Mouse (Mus musculus) monocyte, adult 2 months (primary cell): ENCODE data around the gene Armc7.

Experiments
- DNase-seq, 2 experiments: peaks; one replicate each; pipeline ENCODE4 v3.0.0; 2022; ENCODE audit warnings: low spot score in 2 of 2, low read depth in 1 of 2

The Armc7 gene

DNA sequence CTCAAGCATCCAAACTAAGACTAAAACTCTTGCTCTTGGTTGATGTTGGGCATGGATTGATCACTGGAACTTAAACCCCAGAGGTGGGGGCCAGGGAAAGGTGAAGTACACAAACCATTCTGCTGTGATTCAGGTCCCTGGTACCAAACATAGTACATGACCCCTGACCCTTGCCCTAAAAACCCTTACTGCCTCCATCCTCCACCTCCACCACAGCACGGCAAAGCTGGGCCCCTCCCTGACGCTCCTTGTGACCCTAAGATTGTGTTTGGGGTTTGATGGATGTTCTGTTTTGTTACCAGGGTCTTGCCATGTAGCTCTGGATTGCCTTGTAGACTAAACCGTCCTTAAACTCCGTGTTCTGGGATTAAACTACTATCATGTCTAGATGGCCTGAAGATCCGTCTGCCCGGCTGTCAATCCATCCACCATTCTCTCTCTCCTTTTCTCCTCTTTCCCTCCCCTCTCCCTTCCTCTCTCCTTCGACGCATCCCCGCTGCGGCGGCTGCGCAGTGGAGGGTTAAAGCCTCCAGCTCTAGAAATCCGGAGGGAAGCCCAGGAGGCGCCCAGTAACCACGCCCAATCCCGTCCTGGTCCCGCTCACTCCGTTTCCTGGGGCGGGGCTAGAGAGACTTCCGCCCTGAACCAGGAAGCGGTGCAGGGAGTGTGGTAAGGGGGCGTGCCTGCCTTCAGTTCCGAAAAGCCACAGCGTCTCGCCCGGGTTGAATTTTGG is at the start of gene Armc7:
TSS of gene Armc7 (plus strand) at position 643 of the 733 bp plus-strand sequence.
- peak; percentile 83 to 86 for DNase-seq

DNA sequence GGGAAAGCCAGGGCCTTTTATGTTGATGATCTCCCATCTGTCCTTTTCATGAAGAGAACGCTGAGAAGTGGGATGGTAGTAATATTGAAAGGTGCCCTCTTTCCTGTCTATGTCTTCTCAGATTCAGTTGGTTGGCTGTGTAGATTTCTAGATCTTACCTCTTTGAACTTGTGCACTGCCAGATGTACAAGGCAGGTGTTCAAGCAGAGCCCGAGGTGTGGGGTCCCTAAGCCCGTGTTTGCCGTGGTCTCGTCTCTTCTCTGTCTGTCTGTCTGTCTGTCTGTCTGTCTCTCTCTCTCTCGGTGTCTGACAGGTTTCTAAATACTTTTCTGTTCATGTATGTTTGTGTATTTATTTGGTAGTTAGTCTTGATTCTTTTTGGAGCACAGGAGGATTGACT is 49.8 kb upstream of the Armc7 start:
- DNase-seq: no peak

DNA sequence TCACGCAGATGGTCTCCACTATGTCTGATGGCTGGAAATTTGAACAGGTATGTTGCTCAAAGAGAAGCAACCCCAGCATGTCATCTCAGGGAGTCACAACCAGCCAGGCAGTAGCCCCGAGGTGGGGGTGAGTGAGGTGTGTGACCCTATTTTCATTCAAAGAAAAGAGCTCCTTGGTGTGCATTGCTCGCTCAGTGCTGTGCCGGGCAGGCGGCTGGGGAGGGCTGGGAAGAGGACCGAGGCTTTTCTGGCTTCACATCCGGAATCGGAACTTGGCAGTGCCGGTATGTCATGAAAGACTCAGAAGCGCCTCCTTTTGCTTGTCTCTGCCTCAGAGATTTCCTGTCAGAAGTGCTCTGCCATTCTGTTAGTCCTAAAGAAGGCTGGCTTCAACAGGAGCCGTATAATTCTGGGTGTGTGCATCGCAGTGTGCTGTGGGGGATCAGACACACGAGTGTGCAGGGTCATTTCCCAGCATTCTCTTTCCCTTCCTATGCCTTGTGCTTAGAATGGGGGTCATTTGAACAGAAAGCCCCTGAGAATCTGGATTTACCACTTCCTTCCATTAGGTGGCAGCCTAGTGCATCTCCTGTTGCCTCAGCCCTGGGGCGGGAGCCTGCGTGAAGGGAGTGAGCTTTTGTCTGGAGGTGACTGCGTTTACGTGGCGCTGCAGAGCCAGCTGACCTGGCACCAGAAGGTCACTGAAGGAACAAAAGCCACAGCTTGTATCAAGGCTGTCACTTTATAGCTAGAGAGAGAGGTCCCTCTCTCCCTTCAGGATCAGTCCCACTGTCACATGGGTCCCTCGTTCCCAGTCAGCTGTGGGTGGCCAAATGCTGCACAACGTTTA is 47.8 kb upstream of the Armc7 start:
- DNase-seq: peak in 1 of 2 experiments; percentile 33

DNA sequence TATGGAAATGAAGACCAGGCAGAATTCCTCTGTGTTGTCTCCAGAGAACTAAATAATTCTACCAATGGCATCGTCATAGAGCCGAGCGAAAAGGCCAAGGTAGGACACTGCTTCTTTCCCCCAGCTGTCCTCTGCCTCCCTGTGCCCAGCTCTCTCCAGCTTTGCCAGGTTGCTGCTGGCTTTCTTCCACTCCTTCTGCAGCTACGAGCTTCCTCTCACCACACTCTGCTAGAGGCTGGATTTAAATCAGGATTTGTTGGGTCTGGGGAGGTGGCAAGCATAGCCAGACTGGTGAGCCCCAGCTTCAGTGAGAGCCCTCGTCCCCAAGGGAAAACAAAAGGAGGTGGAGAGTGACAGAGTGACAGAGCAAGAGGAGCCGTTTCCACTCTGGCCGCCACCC is 46.2 kb upstream of the Armc7 start:
- DNase-seq: no peak

DNA sequence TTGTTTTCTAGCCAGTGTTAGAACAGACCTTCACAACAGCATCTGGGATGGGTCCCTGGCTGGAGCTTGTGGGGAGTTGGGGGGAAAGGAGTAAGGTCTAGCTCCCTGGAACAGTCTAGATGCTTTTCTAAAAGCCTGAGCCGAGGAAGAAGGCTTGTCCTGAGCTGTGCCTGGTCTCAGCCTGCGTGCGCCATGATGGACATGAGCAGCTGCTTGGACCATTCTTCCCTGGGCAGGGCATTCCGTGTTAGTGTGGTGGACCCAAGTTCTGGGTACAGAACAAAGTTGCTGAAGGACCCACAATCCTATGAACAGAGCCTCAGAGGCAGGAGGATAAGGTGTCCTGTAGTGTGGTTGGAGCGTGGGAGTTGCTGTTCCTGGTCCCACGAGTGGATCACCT is 44.9 kb upstream of the Armc7 start:
- no peak for DNase-seq

DNA sequence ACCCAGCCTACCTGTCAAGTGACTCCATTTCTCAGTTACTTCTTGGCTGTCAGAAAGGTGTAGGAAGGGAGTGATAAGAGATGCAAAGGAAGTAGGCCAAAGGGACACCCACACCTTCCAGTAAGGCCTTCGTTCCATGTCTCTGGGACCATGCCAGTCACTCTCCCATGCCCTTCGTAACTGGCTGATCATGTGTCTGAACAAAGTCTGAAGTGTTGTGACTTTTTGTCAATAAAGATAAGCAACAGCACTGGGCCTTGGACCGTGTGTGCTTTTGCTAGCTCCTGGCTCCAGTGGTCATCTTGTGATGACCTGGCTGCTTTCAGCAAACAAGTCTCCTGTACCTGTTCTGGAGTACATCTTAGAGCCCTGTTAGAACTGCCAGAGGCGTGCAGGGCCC is 42.7 kb upstream of the Armc7 start:
- no peak for DNase-seq

DNA sequence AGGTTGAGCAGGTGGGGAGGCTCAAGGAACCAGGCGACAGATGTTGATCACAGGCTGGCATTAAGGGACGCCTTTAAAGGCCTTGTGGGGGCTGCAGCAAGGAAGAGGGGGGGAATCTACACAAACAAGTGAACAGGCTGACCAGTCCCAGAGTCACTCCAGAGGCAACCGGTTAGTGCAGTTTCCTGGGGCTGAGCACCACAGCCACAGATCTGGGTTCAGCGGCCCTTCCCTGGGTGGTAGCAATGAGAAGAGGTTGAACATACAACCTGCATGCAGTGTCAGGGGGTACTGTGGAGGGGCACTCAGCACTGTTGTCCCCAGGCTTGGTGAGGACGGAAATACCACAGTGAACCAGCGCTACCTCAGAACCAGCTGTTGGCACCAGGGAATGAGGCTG is 42.1 kb upstream of the Armc7 start:
- no peak for DNase-seq

DNA sequence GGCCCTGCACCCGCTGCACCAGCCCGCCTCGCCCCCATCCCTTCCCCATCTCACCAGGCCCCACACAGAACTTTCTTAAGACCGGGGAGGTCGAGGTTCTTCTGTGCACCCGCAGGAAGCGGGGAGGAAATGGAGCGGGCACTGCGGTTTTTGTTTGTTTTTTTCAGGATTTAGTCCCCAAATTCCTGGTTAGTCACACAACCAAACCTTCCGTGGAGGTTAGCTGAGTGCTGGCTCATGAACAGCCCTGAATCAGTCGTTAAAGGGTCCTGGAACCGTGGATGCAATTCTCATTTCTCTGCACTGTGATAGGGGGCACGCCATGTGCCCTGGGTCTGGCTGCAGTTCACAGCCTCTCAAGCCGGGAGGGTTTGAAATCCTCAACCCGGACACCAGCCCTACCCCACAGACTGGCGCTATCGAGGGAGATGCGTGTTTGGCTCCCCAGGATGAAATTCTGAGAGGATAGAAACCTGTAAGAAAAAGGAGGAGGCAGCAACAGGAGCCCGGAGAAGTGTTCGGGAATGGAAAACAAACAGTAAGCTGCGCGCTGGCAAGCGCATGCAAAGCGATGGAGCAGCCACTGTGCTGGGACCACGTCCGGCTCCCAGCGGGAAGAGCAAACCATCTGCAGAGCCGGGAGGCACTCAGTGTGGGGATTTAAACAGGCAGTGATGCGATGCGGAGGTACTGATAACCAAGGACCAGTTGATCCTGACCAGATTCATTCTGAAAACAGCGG is 39.7 kb upstream of the Armc7 start:
- no peak for DNase-seq

DNA sequence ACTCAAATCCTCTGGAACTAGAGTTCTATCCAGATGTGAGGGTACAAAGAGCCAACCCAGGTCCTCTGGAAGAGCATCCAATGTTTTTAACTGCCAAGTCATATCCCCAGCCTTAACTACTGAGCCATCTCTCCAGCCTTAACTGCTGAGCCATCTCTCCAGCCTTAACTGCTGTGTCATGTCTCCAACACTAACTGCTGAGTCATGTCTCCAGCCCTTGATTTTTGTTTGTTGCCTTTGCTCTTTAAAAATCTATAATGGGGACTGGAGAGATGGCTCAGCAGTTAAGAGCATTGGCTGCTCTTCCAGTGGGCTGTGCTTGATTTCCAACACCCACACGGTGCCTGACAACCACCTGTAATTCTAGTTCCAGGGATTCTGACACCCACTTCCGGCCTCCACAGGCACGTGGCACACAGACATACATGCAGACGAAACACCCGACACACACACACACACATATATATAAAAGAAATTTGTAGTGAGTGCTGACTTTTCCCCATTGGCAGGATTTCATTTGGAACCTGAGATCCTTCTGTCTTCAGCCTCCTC is 37.8 kb upstream of the Armc7 start:
- DNase-seq: no peak

DNA sequence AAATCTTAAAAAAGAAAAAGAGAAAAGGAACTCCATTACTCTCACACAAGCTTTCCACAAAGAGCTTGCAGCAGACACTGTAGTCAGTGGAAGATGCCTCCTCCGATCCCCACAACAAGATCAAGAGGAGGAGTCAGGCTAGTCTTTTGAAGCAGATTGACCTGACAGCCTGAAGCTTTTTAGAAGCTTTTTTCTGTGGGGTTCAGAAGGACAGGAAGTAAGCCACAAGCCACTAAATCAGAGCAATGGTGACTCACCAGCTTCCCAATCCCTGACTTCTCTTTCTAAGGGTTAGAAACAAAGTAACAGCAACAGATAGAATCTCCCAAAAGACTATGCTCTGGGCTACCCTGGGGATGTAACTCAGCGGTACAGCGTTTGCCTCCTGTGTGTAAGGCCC is 36.1 kb upstream of the Armc7 start:
- DNase-seq: peak in 1 of 2 experiments; percentile 28

DNA sequence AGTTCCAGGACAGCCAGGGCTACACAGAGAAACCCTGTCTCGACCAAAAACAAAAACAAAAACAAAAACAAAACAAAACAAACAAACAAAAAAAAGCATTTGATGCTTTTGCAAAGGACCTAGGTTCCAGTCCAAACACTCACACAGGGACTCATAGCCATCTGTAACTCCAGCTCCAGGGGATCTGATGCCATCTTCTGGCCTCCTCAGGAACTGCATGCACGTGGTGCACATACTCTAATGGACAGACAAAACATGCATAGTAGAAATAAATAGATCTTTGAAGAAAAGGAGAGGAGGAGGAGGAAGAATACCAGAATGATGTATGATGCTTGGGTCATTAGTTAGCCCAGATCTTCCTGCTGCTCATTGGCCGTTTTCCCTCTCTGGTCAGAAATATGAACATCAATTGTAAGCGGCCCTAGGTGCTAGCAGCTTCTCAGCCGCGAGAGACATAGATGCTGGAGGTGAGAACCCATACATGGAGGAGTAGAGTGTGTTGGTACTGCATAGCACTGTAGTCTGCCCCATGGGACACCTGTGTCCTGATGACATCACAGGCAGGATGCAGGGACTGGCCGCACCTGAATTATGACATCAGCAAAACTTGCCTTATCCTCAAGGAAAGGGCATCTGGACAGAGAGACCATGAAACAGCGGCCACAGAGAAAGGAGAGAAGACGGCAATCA is 35.4 kb upstream of the Armc7 start, which contains the start of gene Trim80:
TSS of gene Trim80 (plus strand) at position 640 of the 690 bp plus-strand sequence.
- no peak for DNase-seq

DNA sequence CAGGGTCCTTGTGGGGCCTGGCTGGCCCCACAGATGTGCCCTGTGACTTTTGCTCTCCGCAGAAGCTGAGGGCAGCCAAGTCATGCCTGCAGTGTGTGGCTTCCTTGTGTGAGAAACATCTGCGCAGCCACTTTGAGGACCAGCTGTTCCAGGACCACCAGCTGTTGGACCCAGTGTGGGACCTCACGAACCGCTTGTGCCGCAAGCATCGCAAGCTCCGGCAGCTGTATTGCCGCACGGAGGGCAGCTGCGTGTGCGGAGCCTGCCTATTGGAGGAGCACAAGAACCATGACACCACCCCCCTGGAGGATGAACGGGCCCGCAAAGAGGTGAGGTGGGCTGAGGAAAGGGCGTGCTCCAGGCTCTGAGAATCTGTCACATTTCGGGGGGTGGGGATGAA is 34.0 kb upstream of the Armc7 start:
- DNase-seq: no peak

DNA sequence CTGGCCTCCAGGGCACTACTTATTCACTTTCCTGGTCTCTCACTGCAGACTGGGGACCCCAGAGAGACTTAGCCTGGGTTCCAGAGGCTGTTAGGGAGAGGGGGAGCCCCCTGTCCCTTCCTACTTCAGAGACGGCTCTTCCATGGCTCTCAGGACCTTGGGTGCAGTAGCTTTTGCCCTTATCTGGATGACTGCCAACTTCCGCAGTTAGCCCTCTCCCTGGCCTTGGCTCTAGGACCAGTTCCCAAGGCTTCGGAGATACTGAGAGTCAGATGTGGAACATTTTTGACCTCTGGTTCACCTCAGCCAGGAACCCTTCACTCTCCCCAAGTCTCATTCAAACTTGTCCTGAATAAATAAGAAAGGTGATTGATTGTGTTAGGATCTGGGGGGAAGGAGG is 28.6 kb upstream of the Armc7 start:
- no peak for DNase-seq

DNA sequence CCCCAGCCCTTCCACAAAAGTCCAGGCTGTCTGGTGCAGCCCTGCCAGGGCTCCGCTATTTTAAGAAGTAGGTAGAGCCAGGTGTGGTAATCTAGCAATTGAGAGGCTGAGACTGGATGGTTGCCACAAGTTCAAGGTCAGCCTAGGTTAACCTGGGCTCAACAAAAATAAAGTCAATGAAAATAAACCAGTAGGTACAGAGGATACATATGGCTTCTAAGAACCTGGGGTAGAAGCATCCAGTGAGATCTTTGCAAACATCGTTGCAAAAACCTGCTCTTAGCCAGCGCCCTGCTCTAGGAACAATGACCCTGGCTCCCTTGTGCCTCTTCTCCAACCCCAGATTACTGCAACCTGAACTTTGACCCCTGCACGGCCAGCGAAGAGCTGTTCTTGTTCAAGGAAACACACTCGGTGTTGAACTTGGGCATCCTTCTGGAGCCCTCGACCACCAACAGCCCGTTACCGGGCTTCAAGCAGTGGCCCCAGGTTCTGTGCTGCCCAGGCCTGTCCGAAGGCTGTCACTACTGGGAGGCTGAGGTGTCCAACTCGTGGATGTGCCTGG is 28.1 kb upstream of the Armc7 start:
- DNase-seq: no peak

DNA sequence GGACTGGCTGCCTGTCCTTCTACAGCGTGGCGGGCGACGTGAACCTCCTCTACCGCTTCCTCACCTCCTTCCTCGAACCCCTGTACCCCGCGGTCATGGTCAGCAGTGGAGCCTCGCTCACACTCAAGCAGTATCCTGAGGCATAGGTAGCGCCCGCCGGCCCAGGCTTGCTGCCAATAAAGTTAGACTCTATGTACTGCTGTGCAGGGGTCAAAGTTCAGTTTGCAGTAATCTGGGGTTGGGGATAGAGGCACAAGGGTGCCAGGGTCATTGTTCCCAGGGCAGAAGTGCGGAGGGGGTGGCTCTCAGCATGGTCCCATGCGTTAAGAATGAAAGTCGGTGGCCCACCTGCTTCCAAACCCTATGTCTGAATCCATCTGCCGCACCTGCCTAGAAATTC is 27.4 kb upstream of the Armc7 start:
- no peak for DNase-seq

DNA sequence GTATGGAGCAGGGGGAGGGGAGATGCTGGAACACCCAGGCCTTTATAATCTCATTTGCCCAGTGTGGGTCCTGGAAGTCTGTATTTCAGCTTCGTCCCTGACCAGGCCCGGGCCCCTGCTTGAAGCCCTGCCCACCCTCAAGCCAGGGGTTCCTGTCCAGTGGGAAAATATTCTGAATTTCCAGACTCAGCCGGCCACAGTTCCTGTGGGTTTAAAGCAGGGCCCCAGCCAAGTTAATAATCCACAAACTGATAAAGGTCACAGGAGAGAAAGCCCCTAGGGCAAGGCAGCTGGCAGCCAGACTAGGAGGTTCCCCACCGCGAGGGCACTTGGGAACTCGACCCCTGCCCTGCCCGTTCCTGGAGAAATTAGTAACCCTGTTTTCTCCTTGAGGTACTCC is 26.5 kb upstream of the Armc7 start:
- DNase-seq: no peak

DNA sequence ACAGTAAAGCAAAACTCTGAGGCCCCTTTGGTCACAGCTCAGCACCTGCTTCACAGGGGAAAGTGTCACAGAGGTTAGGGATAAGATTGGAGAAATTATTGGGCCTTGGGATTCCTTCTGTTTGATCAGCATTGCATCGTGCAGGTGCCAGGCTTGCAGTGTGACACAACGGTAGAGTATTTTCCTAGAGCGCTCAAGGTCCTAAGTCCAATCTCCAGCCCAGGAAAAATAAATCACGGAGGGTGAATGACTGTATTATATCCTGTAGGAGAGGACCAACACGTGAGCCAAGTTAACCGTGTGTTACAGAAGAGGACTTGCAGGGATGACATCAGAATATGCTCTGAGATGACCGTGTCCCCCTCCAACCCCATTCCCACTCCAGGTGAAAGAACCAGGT is 25.3 kb upstream of the Armc7 start:
- DNase-seq: no peak

DNA sequence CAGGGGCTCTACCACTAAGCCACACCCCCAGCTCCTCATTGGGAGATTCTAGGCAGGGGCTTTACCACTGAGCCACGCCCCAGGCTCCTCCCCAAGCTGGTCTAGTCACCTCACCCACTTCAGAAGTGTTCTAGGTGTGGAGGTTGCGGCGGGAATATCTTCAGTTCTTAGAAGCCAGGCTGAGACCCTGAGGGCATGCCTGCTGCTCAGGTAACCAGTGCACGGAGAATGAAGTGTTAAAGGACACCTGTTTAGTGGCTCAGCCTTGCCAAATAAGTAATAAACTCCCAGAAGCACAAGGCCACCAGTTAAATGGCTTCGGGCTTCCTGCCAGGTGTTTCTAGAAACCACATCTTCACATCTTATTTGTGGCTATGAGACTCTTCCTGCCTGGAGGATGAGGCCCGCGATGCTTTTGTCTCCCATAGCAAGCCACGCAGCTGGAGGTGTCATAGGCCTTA is 23.7 kb upstream of the Armc7 start:
- no peak for DNase-seq

DNA sequence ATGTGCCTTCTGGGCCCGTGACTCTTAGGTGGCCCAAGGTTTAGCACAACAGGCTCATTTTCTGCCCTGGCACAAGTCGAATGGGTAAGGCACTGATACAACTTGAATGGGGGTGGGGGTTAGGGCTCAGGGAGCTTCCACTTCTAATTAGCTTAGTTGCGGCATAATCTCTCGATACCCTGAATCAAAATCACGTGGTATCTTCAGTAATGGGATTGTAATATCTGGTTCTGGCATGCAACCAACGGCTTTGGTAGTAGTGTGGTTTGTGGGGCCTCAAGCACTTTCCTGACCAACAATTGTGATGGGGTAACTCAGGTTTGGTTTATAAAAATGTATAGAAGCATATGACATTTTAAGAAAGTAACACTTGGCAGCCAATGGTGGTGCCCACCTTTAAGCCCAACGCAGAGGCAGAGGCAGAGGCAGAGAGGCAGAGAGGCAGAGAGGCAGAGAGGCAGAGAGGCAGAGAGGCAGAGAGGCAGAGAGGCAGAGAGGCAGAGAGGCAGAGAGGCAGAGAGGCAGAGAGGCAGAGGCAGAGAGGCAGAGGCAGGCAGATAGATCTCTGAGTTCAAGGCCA is 23.1 kb upstream of the Armc7 start:
- DNase-seq: no peak

DNA sequence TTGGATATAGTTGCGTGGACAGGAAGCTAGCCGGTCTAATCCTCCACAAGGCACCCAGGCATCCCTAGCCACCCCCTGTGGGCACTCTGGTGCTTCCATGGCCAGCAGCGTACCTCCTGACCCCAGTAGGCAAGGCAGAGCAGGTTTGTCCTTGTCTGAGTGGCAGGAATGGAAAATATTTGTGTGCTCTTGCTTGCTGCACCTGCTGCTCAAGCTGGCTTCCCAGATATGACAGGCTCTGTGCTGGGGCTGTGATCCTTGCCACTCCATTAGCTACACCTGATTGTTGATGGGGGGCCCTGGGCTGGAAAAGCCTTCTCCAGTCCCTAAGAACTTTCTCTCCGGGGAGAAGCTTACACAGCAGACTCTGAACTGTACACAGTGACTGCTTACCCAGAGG is 22.2 kb upstream of the Armc7 start:
- no peak for DNase-seq
